Mouse (Mus musculus) ES-Bruce4 (cell line): ENCODE results near the gene Plekha8. TPM values are rescaled to one million over a fixed set of nuclear protein-coding genes. Genes with fewer than 3 reads are reported as not detected.

ENCODE experiments used
- H3K27ac ChIP-seq: 2 replicates; pipeline ENCODE4 v1.5.1; 2012; ENCODE audit warnings: low read length, inconsistent platforms; ENCODE audit not compliant: insufficient read depth
- H3K27me3 ChIP-seq: 2 replicates; pipeline ENCODE4 v1.6.1; 2012; ENCODE audit warnings: mild to moderate bottlenecking, low read length, inconsistent platforms; ENCODE audit not compliant: control insufficient read depth, poor library complexity, insufficient read depth, severe bottlenecking
- H3K36me3 ChIP-seq: 2 replicates; pipeline ENCODE4 v1.6.1; 2012; ENCODE audit warnings: inconsistent platforms, mild to moderate bottlenecking, low read length, moderate library complexity; ENCODE audit not compliant: control insufficient read depth, poor library complexity, insufficient read depth, severe bottlenecking
- H3K4me1 ChIP-seq: one replicate; pipeline ENCODE4 v1.8.1; 2011; ENCODE audit warnings: low read length; ENCODE audit not compliant: control insufficient read depth, insufficient read depth
- H3K4me3 ChIP-seq: 2 replicates; pipeline ENCODE4 v1.5.1; 2011; ENCODE audit warnings: low read depth, mild to moderate bottlenecking, low read length
- H3K9ac ChIP-seq: 2 replicates; pipeline ENCODE4 v1.6.1; 2012; ENCODE audit warnings: low read depth, mild to moderate bottlenecking, inconsistent platforms; ENCODE audit not compliant: poor library complexity, severe bottlenecking
- H3K9me3 ChIP-seq: replicated peaks from 2 replicates; pipeline ENCODE4 v1.6.1; 2012; ENCODE audit warnings: mild to moderate bottlenecking, low read length, inconsistent platforms; ENCODE audit not compliant: control insufficient read depth, poor library complexity, insufficient read depth, severe bottlenecking
- CTCF ChIP-seq: IDR thresholded peaks from one replicate; pipeline ENCODE4 v1.8.1; 2011; ENCODE audit warnings: low read depth, low read length
- EP300 ChIP-seq: IDR thresholded peaks from 2 replicates; pipeline ENCODE4 v1.6.1; 2011; ENCODE audit warnings: low read depth, low read length; ENCODE audit not compliant: insufficient read depth
- POLR2A ChIP-seq: IDR thresholded peaks from one replicate; pipeline ENCODE4 v1.8.1; 2011; ENCODE audit warnings: low read length; ENCODE audit not compliant: insufficient read depth
- polyA plus RNA-seq: library from polyadenylated mRNA; stranded (reverse); fragments of >200 nt; gene quantifications from 2 replicates; pipeline ENCODE4 v1.2.4, GENCODE M21; 2011; ENCODE audit warnings: low read depth; ENCODE audit not compliant: missing spikeins, insufficient read depth, insufficient read length

Gene Plekha8
- polyA plus RNA-seq, 1 experiment: 15.0 TPM

DNA sequence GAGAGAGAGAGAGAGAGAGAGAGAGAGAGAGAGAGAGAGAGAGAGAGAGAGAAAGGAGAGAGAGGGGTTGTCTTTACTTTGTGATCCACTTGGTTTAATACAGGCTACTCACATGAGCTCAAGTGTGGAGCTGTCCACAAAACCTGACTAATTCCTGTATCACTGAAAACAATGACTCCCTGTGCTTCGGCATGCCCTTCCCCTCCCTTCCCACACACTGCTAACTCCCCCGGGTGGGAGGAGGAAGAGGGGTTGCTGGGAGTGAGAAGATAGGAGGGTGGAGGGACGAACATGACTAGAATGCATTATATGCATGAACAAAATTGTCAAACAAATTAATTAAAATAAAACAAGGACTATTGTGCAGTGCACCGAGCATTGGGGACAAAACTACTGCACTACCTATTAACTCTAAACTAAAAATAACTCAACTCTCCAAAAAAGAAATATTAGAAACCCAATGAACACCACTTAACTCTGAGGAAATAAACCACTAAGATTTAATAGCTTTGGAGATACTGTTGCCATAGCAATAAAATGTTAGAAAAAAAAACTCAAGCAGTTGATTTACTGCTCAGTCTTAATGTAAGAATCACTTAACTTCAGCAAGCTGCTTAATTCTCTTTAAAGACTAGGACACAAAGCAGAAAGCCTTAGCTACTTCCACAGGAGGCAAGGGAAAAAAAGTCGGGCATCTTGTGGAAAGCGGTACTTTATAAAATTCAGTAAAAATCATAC lies 21.5 kb upstream of the Plekha8 start:
- Histone ChIP-seq H3K27me3 (no peaks in the 10 kb centered on the region), H3K4me1 (no peaks in the 10 kb centered on the region), H3K9me3 (no peaks in the 10 kb centered on the region), H3K9ac (no peak overlapping the region), H3K36me3 (no peaks in the 10 kb centered on the region), H3K27ac (no peak overlapping the region), H3K4me3 (no peak overlapping the region)
- TF ChIP-seq CTCF (no peak), POLR2A (no peak), EP300 (no peak)

DNA sequence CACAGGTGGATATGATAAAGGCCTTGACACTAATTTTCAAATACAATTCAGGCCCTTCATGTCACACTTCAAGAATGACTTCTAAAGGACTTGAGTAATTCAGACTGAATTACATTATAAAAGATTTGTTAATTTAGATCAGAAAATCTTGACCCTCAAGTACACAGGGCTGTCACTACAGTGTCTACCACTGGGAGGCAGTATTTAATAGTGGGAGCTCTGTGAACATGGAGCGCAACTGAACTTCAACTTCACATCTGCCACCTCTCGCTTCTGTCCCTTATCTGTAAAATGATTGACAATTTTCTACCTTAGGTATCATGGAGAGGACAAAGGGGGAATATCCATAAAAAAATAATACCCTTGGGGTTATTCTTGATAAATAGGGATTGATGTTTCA lies 8.7 kb upstream of the Plekha8 start:
- H3K9me3 ChIP-seq: no peaks in the 10 kb centered on the region
- no peak overlapping the region for H3K4me3 ChIP-seq
- no peak overlapping the region for H3K9ac ChIP-seq
- no peak overlapping the region for H3K27ac ChIP-seq
- H3K4me1 ChIP-seq: no peaks in the 10 kb centered on the region
- no peak for TF ChIP-seq EP300
- TF ChIP-seq POLR2A: no peak
- TF ChIP-seq CTCF: no peak
- no peaks in the 10 kb centered on the region for H3K27me3 ChIP-seq
- H3K36me3 ChIP-seq: no peaks in the 10 kb centered on the region

DNA sequence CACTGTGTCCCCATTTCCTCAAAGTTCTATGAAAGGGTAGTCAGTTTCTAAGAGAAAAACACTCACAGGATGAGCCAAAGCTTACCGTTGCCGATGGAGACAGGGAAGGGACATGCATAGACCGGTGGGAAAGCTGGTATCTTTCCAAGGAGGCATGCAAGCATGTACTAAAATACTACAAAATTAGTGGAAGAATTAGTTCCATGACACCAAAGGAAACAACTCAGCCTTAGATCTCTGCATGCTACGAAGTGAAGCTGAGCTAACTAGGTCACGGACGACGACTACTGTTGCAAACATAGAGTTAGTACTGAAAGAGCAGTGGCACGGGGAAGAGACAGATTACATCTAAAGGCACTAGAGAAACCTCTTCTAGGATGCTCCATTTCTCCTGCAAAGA lies 8.0 kb upstream of the Plekha8 start:
- Histone ChIP-seq H3K4me3 (no peak overlapping the region), H3K4me1 (no peaks in the 10 kb centered on the region), H3K9me3 (no peaks in the 10 kb centered on the region), H3K27me3 (no peaks in the 10 kb centered on the region), H3K27ac (no peak overlapping the region), H3K36me3 (no peaks in the 10 kb centered on the region), H3K9ac (no peak overlapping the region)
- TF ChIP-seq POLR2A (no peak), CTCF (no peak), EP300 (no peak)

- H3K27ac ChIP-seq: no peak overlapping the region
- no peaks in the 10 kb centered on the region for H3K36me3 ChIP-seq
- no peaks in the 10 kb centered on the region for H3K27me3 ChIP-seq
- no peak overlapping the region for H3K4me3 ChIP-seq
- H3K9ac ChIP-seq: no peak overlapping the region
- H3K4me1 ChIP-seq: no peaks in the 10 kb centered on the region
- no peaks in the 10 kb centered on the region for H3K9me3 ChIP-seq
- TF ChIP-seq EP300 (no peak), POLR2A (no peak), CTCF (no peak)
Measured at GRCm38 (mm10) chr6:54587683-54588082, 7.2 kb upstream of the Plekha8 start.

DNA sequence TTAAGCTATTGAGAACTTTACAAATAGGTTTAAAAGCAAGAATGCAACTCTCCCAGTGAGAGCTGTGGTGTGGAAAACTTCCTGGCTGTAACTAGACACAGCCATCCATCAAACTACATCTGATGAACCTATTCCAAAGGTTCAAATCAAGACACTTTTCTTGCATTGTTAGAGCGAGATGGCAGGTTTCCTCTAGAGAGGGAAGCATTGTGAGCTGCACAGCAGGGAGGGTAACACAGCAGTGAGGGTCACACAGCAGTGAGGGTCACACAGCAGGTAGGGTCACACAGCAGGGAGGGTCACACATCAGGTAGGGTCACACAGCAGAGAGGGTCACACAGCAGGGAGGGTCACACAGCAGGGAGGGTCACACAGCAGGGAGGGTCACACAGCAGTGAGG lies 6.7 kb upstream of the Plekha8 start:
- Histone ChIP-seq H3K9me3 (no peaks in the 10 kb centered on the region), H3K27me3 (no peaks in the 10 kb centered on the region), H3K27ac (no peak overlapping the region), H3K9ac (no peak overlapping the region), H3K4me1 (no peaks in the 10 kb centered on the region), H3K36me3 (no peaks in the 10 kb centered on the region), H3K4me3 (no peak overlapping the region)
- TF ChIP-seq CTCF (no peak), POLR2A (no peak), EP300 (no peak)

- TF ChIP-seq POLR2A (no peak), CTCF (no peak), EP300 (no peak)
- no peaks in the 10 kb centered on the region for H3K4me1 ChIP-seq
- no peak overlapping the region for H3K27ac ChIP-seq
- H3K4me3 ChIP-seq: no peak overlapping the region
- no peak overlapping the region for H3K9ac ChIP-seq
- no peaks in the 10 kb centered on the region for H3K9me3 ChIP-seq
- no peaks in the 10 kb centered on the region for H3K36me3 ChIP-seq
- H3K27me3 ChIP-seq: no peaks in the 10 kb centered on the region
Measured at GRCm38 (mm10) chr6:54590691-54591090, 4.2 kb upstream of the Plekha8 start.
